Mouse (Mus musculus) lung, embryonic 15.5 days (tissue): ENCODE measurements around the gene Nid1. TPM values are rescaled to one million over a fixed set of nuclear protein-coding genes. Genes with fewer than 3 reads are reported as not detected.

Source experiments
- ATAC-seq: fragments of 200-750 bp; cut with Nextera tagmentation; 2 replicates; pipeline ENCODE4 v1.8.0; 2017; ENCODE audit warnings: moderate number of reproducible peaks, borderline replicate concordance; ENCODE audit not compliant: low FRiP score, low TSS enrichment; ENCODE audit errors: extremely low read depth
- H3K27ac ChIP-seq: fragments of 300-500 bp; sonication (generic); 2 replicates; pipeline ENCODE4 v1.5.1; 2015; ENCODE audit warnings: moderate library complexity, mild to moderate bottlenecking, inconsistent platforms
- H3K27me3 ChIP-seq: fragments of 300-500 bp; sonication (generic); 2 replicates; pipeline ENCODE4 v1.6.1; 2015; ENCODE audit warnings: inconsistent platforms
- H3K36me3 ChIP-seq: fragments of 300-500 bp; sonication (generic); 2 replicates; pipeline ENCODE4 v1.6.1; 2015; ENCODE audit warnings: inconsistent platforms
- H3K4me1 ChIP-seq: fragments of 300-500 bp; sonication (generic); 2 replicates; pipeline ENCODE4 v1.6.1; 2015; ENCODE audit warnings: inconsistent platforms
- H3K4me2 ChIP-seq: fragments of 300-500 bp; sonication (generic); 2 replicates; pipeline ENCODE4 v1.6.1; 2015; ENCODE audit warnings: inconsistent platforms, mild to moderate bottlenecking, moderate library complexity
- H3K4me3 ChIP-seq: fragments of 300-500 bp; sonication (generic); 2 replicates; pipeline ENCODE4 v1.5.1; 2015; ENCODE audit warnings: mild to moderate bottlenecking, inconsistent platforms
- H3K9ac ChIP-seq: fragments of 300-500 bp; sonication (generic); 2 replicates; pipeline ENCODE4 v1.6.1; 2015; ENCODE audit warnings: inconsistent platforms
- H3K9me3 ChIP-seq: fragments of 300-500 bp; sonication (generic); 2 replicates; pipeline ENCODE4 v1.6.1; 2016; ENCODE audit warnings: inconsistent platforms
- WGBS: fragments of 180-500 bp; shearing (Covaris S2); methylation state at CpG from one replicate; pipeline ENCODE4 v1.1.7; 2015; 5-methylcytosine and 5-hydroxymethylcytosine counted together
- polyA plus RNA-seq: library from polyadenylated mRNA; unstranded; fragments of >200 nt; fragmentation: Nextera tagmentation; extraction: Ambion mirVana; gene quantifications from 2 replicates; pipeline ENCODE4 v1.2.1, GENCODE M21; 2015

Nid1 gene
- polyA plus RNA-seq, 1 experiment from 2014 or later = 135 TPM

- Histone ChIP-seq H3K4me1 (peaks cover 3% of the 10 kb centered on the region), H3K9ac (no peak overlapping the region), H3K4me3 (no peak overlapping the region), H3K27ac (no peak overlapping the region), H3K36me3 (no peaks in the 10 kb centered on the region), H3K9me3 (no peaks in the 10 kb centered on the region), H3K27me3 (no peaks in the 10 kb centered on the region), H3K4me2 (no peak overlapping the region)
- no peak for ATAC-seq
- 92% methylated on average over 3 of the region's 3 CpGs for WGBS
These were observed 117.8 kb downstream of the Nid1 start for GRCm38 (mm10) chr13:13555196-13555595.

GRCm38 (mm10) chr13:13557001-13557743 lies 119.8 kb downstream of the Nid1 start:
- 76% methylated on average over 5 of the region's 5 CpGs for WGBS
- H3K27ac ChIP-seq = no peak overlapping the region
- H3K9ac ChIP-seq = no peak overlapping the region
- no peaks in the 10 kb centered on the region for H3K27me3 ChIP-seq
- no peak overlapping the region for H3K4me3 ChIP-seq
- no peaks in the 10 kb centered on the region for H3K4me1 ChIP-seq
- no peaks in the 10 kb centered on the region for H3K36me3 ChIP-seq
- no peak for ATAC-seq
- H3K9me3 ChIP-seq = no peaks in the 10 kb centered on the region
- H3K4me2 ChIP-seq = no peak overlapping the region

GRCm38 (mm10) chr13:13558251-13558650 lies 120.9 kb downstream of the Nid1 start:
- Histone ChIP-seq H3K27ac (no peak overlapping the region), H3K27me3 (no peaks in the 10 kb centered on the region), H3K9ac (no peak overlapping the region), H3K4me1 (no peaks in the 10 kb centered on the region), H3K4me2 (no peak overlapping the region), H3K36me3 (no peaks in the 10 kb centered on the region), H3K9me3 (no peaks in the 10 kb centered on the region), H3K4me3 (no peak overlapping the region)
- no peak for ATAC-seq
- 54% methylated on average over 2 of the region's 2 CpGs for WGBS

- Histone ChIP-seq H3K4me1 (no peaks in the 10 kb centered on the region), H3K27ac (no peak overlapping the region), H3K4me2 (no peak overlapping the region), H3K9ac (no peak overlapping the region), H3K4me3 (no peak overlapping the region), H3K36me3 (no peaks in the 10 kb centered on the region), H3K9me3 (no peaks in the 10 kb centered on the region), H3K27me3 (no peaks in the 10 kb centered on the region)
- ATAC-seq = no peak
- 26% methylated on average over 5 of the region's 5 CpGs for WGBS
These were observed 121.5 kb downstream of the Nid1 start for GRCm38 (mm10) chr13:13558900-13559299.

Other genes starting within 250 kb of the Nid1 start
- 12.9 and 13.6 TPM in 2 replicates for gene Gpr137b, start 43.5 kb upstream of the Nid1 start, polyA plus RNA-seq
- 4.9 and 5.3 TPM in 2 replicates for gene Lyst, start 152.8 kb downstream of the Nid1 start, polyA plus RNA-seq